Mouse (Mus musculus) frontal cortex, postnatal 14 days (tissue): ENCODE results near the gene Vmn2r37.
"Not testable (repeated sequence)": the region's sequence is repeated elsewhere in the genome, so short reads cannot be mapped to it uniquely, and the experiment has no call there.

Source experiments
- DNase-seq, 2 experiments: peaks; one replicate each; pipeline ENCODE4 v3.0.0; 2022; ENCODE audit warnings: low spot score in 2 of 2

Vmn2r37 gene

DNA sequence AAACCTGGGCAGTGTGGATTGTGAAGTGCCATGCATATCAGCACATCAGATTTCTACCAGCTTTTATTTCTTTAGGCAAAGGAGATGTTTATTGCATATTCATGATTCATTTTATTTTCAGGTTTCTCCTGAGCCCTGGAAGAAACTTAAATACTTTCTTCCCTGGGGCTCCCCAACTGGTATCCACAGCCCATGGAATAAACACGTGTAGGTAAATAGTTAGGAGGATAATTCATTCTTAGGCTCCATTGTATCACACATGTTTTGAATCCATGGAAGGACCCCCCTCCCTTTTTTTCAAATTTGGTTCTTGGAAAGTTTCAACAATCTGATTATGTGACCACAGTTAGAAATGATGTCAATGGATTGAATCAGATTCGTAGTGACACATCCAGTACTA is at the start of gene Vmn2r37:
Gene Vmn2r37, minus strand, starts transcription at position 101 of the 400 bp plus-strand sequence.
- not testable (repeated sequence) for DNase-seq
